Mouse (Mus musculus): ENCODE measurements at regions not wholly inside any gene's neighbourhood (a gene's known extent, or its start where the extent isn't known, plus 50 kb on each side); places are given as distances from the start of the nearest gene placed in this dataset.

GRCm38 (mm10) chr13:59235836-59236235, 349.2 kb downstream of the Agtpbp1 start:
- DNase-seq (ENCODE audit: low spot score in 2 of 2), result no peak

DNA sequence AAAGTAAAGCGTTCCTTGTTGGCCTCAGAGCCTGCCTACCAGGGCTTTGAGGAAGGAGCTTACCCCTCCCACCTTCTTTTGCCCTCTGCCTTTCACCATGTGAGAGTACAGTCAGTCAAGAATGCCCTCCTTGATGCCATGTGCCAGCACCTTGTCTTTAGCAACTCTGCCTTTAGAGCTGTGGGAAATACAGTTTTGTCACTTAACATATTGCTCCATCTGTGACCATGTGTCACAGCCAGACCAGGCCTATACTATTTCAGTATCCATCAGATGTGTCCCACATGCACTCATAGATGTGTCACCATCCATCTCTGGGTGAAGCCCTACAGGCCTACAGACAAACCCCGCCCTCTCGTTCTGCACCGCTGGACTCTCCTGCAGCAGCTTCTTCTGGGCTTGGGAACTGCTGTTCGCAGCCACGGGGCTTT, 355.9 kb downstream of the Agtpbp1 start:
- no peak for DNase-seq (ENCODE audit: low spot score in 2 of 2)

DNA sequence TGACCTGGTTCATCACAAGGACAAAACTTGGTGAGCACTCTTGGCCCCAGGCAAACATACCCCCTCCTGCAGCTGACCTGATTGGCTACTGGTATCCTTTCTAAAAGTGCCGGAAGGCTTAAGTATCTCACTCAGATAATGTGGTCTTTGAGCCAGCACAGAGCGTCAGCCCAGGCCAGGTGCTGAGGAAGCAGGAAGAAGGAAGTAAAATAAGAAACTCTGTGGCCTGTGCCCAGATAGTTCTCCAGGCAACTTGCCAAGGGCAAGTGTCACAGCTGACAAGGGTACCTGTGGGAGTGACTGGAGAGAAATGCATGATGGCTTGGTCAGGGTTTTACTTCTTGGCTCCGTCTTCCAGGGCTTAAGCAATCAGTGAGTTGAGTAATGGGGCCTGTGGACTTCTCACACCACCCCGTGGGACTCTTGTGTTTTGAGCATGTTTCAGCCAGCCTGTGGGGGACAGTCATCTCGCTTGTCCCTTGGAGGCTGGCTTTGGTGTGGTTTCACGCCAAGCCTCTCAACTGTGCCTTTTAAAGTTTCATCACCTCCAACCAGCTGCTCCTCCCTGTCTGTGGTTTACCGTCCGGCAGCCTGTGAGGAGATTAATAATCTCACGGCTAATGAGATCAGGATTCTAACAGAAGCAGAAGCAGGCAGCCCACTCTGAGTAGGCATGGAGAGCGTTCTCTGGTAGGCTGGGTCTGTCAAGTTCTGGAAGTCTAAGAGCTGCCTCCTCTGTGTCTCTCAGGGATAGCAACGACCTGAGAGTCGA, 356.8 kb downstream of the Agtpbp1 start:
- DNase-seq (ENCODE audit: low spot score in 2 of 2), result no peak

GRCm38 (mm10) chr13:59227523-59228058, 357.4 kb downstream of the Agtpbp1 start:
- DNase-seq (ENCODE audit: low spot score in 2 of 2), result no peak

DNA sequence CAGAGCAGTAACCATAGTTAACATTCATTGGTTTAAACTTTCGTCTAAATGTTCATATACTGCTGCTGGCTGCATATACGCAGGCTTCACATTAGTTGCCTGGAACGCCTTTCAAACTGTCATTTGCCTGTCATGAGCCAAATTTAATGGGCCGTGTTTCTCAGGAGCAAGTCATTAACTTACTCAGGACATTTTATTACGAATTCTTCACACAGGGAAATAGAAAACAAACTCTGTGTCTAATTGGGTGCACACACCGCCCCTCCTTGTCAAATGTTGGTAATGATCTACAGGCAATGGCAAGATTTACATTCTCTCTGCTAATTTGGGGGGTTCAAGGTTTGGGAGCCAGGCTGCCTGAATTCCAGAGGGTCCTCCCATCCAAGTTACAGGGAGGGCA, 364.4 kb downstream of the Agtpbp1 start:
- DNase-seq (ENCODE audit: low spot score in 2 of 2), result no peak

- DNase-seq (ENCODE audit: low spot score in 2 of 2), result no peak
Measured at GRCm38 (mm10) chr13:59220156-59220555, 364.9 kb downstream of the Agtpbp1 start.

DNA sequence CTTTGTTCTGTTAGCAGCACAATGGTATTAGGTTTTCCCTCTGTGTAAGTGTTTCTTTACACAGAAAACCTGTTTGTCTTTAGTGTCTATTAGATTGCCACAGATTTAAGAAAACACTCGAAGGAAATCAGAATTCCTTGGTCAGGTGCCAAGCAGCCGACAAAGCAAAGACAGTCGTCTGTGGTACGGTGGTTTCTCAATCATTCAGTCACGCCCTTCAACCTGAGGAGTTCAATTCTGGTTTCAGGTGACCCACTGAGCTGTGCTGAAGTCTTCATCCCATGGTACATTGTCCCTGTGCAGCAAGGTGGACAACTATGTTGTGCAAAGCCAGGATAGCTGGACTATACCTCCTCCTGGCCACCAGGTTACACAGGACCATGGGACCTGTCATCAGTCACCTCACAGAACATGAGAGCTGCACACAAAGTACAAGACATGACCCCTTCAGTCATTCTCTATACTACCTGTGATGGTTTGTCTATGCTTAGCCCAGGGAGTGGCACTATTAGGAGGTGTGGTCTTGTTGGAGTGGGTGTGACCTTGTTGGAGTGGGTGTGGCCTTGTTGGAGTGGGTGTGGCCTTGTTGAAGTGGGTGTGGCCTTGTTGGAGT, 368.2 kb downstream of the Agtpbp1 start:
- no peak for DNase-seq (ENCODE audit: low spot score in 2 of 2)

- peak; percentile 61 to 62 for DNase-seq (ENCODE audit: low spot score in 2 of 2)
Measured at GRCm38 (mm10) chr13:59212296-59212701, 372.7 kb downstream of the Agtpbp1 start.

- DNase-seq (ENCODE audit: low spot score in 2 of 2), result no peak
Measured at GRCm38 (mm10) chr13:59210828-59211227, 374.2 kb downstream of the Agtpbp1 start.

- DNase-seq (ENCODE audit: low spot score in 2 of 2), result no peak
Measured at GRCm38 (mm10) chr13:59206186-59206585, 378.8 kb downstream of the Agtpbp1 start.

- DNase-seq (ENCODE audit: low spot score in 2 of 2), result no peak
Measured at GRCm38 (mm10) chr13:59204506-59204905, 380.5 kb downstream of the Agtpbp1 start.

DNA sequence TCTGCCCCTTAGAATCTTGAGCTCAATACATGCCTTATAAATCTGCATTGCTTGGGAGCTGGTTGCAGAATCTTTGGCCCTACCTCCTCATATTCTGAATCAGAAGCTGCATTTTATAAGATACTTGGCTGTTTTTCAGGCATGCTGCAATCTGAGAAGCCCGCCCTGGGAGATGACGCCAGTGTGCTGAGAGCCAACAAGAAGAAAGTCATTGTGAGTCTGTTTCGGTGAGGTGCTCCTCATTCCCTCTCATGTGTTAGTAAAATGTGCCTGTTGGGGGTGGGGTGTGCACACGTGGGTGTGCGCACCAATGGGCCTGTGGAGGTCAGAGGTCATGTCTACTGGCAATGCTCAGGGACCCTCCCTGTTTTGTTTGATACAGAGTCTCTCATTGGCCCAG, 388.7 kb downstream of the Agtpbp1 start:
- no peak for DNase-seq (ENCODE audit: low spot score in 2 of 2)

DNA sequence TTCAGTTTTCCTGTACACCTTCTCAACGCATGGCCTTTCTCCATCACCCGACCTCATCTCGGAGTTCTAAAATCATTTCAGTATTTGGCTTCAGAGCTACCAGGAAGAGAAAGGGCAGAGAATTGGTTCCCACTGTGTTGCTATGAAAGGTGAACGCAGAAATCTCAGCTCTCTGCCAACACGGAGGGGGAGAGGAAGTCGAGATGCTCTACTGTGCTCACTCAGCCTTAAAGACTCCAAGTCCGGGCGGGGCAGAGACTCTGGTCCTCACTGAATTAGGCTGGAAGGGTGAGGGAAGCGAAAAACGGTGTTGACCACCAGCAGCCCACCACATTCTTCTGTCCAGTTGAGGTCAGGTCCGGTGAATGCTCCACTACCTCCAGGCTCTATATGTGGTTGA, 382.1 kb downstream of the Ntrk2 start:
- no peak for DNase-seq (ENCODE audit: low spot score in 2 of 2)

Measured in layer of hippocampus, adult 8-10 months (tissue).